Mouse (Mus musculus): ENCODE data around the gene Zfp423.

GRCm38 (mm10) chr8:87927034-87927830 is 32.2 kb downstream of the Zfp423 start:
- TF ChIP-seq CTCF (conservative IDR thresholded peaks at IDR 0.05; ENCODE audit: low read length) (no peak), POU5F1 (IDR thresholded peaks at IDR 0.05; ENCODE audit: borderline replicate concordance, low read length) (no peak)
